19 mouse cellular contexts compared by ENCODE assay signal in genomic region chr4:65087592-65087991, GRCm38 (mm10). TPM values are rescaled to one million over a fixed set of nuclear protein-coding genes. Genes with fewer than 3 reads are reported as not detected.
"Had no signal": no experiment of that assay in that cellular context is flagged by ENCODE, and none has a peak within 500 bp of the region (broad histone marks: within the 10 kb centered on the region; RNA-seq: fewer than 3 reads in every experiment).

No protein-coding gene starts in this region.

- H3K4me1 ChIP-seq: lung, embryonic 15.5 days; midbrain, embryonic 10.5 days; midbrain, embryonic 12.5 days; neural tube, embryonic 12.5 days; stomach, embryonic 15.5 days had no signal

- H3K27me3 ChIP-seq: lung, embryonic 15.5 days; midbrain, embryonic 12.5 days; neural tube, embryonic 12.5 days; stomach, embryonic 15.5 days had no signal

- H3K9ac ChIP-seq: liver, postnatal 0 days; lung, embryonic 15.5 days; midbrain, embryonic 12.5 days; neural tube, embryonic 12.5 days; stomach, embryonic 15.5 days had no signal

- H3K27ac ChIP-seq: lung, embryonic 15.5 days; midbrain, embryonic 10.5 days; midbrain, embryonic 12.5 days; neural tube, embryonic 12.5 days; stomach, embryonic 15.5 days; stomach, postnatal 0 days had no signal

- H3K9me3 ChIP-seq: lung, embryonic 15.5 days; midbrain, embryonic 10.5 days; midbrain, embryonic 12.5 days; neural tube, embryonic 12.5 days; stomach, embryonic 15.5 days had no signal

- H3K36me3 ChIP-seq: lung, embryonic 15.5 days; midbrain, embryonic 10.5 days; midbrain, embryonic 12.5 days; neural tube, embryonic 12.5 days; stomach, embryonic 15.5 days had no signal

- ATAC-seq: liver, postnatal 0 days; lung, postnatal 0 days; midbrain, embryonic 16.5 days had no signal

- H3K4me2 ChIP-seq: lung, embryonic 15.5 days; midbrain, embryonic 12.5 days; neural tube, embryonic 12.5 days; stomach, embryonic 15.5 days had no signal

- H3K4me3 ChIP-seq: lung, embryonic 15.5 days; midbrain, embryonic 10.5 days; midbrain, embryonic 12.5 days; neural tube, embryonic 12.5 days; stomach, embryonic 15.5 days had no signal

- DNase-seq: liver, postnatal 0 days; lung, adult 2 months; lung, postnatal 14 days; lung, postnatal 4 days; midbrain, embryonic 14.5 days; right cerebral cortex, postnatal 14 days; thymus, adult 2 months; thymus, postnatal 25 days; thymus, postnatal 4 days had no signal

RNA-seq across cellular contexts. Expression of gene Pappa, which starts 36.4 kb away (rescaled TPM):
- total RNA-seq: megakaryocyte-erythroid progenitor cell, adult 5-6 weeks; neutrophil, adult 5-6 weeks had no signal
